Mouse (Mus musculus): ENCODE data around the gene Olfr1231.

Gene Olfr1231

GRCm38 (mm10) chr2:89306974-89307373 lies at the start of gene Olfr1231:
Gene Olfr1231, minus strand, starts transcription at chr2:89307074.
- DNase-seq = no peak

GRCm38 (mm10) chr2:89342298-89342697 lies 35.4 kb upstream of the Olfr1231 start, which contains the start of gene Olfr1233:
Gene Olfr1233, minus strand, starts transcription at chr2:89342398.
- DNase-seq = no peak

DNA sequence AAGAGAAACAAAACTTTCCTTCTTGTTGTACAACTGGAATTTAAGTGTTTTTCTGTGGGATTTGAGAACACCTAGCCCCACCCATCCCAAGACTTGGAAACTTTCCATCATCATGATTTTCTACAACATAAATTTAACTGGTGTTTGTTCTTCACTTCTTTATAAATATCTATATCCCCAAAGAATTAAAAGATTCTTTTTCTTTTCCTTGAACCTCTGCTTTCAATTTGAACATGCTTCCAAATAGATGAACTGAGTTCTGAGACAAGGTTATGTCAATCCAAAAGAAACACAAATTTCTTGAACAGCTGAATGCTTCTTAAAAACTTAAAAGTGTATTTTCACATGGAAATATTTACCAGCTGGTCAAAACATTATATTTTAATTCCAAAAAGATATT lies 22.7 kb upstream of the Olfr1231 start, which contains the start of gene Olfr1232:
Gene Olfr1232, minus strand, starts transcription at position 101 of the 400 bp plus-strand sequence.
- DNase-seq = no peak

- DNase-seq = no peak
Measured at GRCm38 (mm10) chr2:89297168-89297567, 9.7 kb downstream of the Olfr1231 start, which contains the start of gene Olfr1230. Gene Olfr1230, minus strand, starts transcription at chr2:89297268.

DNA sequence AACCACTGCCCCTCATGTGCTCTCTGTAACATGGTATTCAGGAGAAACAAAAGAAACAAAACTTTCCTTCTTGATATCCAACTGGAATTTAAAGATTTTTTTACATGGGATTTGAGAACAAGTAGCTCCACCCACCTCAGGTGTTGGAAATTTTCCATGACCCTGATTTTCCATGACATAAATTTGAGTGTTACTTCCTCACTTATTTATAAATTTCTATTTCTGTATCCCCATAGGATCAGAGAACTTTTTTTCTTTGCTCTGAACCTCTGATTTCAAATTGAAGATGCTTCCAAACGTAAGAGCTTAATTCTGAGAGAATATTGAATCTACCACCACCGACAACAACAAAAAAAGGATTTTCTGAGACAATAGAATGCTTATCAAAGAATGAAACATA lies 19.0 kb downstream of the Olfr1231 start, which contains the start of gene Olfr1229:
Gene Olfr1229, minus strand, starts transcription at position 101 of the 400 bp plus-strand sequence.
- no peak for DNase-seq

DNA sequence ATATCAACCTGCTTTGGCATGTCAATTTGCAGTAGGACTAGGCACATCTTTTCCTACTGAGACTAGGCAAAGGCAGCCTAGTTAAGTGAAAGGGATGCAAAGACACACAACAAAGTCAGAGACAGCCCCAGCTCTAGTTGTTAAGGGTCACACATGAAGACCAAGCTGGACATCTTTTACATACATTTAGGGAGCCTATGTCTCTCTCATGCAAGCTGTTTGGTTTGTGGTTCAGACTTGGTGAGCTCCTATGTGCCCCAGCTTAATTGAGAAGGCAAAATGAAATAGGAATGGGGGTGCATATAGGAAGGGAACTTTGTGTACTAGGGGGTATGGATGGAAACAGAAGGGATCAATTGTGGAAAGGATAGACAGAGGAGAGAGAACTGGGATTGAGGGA lies 52.9 kb downstream of the Olfr1231 start, which contains the start of gene Olfr1228:
Gene Olfr1228, minus strand, starts transcription at position 101 of the 400 bp plus-strand sequence.
- no peak for DNase-seq

All from cerebellum, adult 11 months (tissue).